Mouse (Mus musculus): ENCODE results near the gene Ubtf. TPM values are rescaled to one million over a fixed set of nuclear protein-coding genes. Genes with fewer than 3 reads are reported as not detected.

Ubtf gene
- total RNA-seq, 2 experiments from 2014 or later, result 56.0 to 64.8 TPM

DNA sequence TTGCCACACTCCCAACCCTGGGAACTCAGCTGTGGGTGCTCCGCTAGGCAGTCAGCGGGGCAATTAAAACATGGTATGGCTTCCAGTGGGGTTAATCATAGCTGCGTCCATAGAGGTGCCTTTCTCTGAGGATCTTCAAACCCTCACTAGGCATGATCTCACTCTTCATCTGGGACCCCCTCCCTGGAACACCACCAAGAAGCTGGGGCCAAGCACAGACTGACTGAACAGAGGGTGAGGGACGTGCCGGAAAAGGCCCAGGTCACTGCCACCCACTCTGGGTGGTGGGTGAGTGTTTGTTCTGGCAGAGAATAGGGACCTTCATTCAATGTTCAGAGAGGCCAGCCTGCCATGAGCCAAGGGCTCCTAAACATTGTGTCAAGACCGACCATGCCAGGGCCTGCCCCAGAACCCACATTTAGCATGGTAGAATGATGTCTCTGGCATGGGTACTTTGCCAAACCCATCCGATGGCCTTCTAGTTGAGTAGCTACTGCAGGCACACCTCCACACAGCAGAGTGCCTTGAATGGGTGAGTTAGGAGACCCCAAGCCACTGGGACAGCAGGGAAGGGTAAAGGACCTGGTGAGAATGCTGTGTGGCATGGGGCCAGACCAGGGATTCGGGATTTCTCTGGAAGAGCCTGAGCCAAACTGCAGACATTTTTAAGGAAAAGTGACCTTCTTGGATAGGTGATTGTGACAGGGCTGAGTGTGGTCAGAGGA, 52.7 kb downstream of the Ubtf start:
- DNase-seq, result no peak

DNA sequence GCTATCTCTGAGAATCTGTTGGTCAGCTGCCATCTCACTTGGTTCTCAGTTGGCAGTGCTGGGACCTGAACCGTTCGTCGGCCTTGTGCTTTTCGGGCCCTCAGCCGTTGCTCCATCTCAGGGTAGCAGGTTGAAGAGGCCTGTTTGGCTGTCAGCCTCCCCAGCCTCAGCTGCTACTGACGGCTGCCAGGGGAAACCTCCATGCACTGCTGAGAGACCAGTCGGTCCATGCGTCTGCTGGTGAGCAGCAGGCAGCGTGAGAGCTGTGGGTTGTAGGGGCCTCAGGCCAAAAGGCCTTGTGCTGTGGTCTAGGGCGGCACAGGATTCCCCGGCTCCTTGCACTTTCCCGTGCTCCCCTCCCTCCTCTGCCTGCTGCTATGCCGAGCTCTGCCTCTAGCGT, 53.7 kb downstream of the Ubtf start:
- no peak for DNase-seq

DNA sequence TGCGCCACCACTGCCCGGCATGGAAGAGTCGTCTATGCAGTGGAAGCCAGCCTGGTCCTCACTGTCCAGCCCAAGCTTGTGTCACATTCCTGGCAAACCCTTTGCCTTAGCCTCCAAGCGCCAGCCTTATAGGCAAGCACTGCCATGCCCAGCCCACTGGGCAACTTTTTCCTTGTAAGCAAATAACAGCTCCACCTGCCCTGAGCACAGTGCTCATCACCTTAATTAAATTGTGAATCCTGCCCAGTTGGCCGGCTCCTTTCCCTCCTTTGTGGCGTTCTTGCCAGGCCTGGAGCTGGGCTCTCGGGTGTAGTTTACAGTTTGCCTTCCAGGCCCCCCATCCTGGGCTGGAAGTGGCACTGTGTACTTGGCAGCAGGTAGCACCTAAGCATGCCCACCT, 56.3 kb downstream of the Ubtf start:
- DNase-seq, result no peak

DNA sequence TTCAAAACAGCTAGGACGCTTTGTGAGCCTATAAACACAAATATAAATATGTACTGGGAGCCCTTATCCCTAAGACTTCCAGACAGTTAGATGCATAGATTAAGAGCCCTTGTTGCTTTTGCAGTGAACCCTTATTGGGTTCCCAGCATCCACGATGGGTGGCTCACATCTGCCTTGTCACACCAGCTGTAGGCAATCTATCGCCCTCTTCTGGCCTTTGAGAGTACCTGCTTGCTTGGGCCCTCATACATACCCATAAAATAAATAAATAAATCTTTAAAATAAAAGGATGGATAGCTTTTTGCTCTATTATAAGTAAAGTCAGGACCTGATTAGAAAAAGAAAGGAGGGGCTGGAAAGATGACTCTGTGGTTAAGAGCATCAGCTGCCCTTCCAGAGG, 61.0 kb downstream of the Ubtf start:
- no peak for DNase-seq

DNA sequence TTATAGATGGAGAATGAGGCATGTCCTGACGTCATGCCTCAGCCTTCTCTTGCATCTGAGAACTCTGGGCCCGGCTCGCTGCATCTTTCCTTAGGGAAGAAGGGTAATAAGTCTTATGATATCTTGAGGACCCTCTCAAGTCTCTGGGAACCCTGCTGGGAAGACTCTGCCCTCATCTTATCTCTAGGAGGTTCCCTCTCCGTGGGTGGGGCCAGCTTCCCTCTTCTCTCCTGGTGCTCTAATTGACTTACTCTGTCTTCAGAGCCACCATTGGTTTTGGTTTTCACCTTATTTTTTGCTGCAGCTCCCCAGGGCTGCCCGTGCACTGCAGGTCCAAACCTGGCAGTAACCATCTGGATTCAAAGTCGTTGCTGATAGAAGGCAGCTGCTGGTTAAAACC, 61.4 kb downstream of the Ubtf start:
- DNase-seq, result no peak

DNA sequence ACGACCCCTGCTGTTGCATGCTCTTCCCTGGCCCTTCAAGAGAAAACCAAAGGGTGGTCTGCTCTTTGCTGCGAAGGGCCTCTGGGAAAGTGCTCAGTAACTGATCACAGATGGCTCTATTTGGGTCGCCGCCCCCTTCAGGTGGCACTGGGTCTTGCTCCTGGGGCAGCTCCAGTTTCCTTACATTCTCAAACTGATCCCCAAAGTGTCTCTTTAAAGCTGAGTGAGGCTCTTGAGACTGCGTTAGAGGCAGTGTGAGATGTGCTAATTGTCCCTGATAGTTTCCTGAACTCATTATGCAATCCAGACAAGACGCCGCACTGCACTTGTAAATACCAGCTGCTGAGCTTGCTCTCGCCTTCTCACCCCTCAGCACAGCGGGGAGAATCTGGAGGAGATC, 62.0 kb downstream of the Ubtf start:
- DNase-seq, result no peak

Other genes with a start within 250 kb of the Ubtf start
- gene Mpp2, start 231.2 kb downstream of the Ubtf start, total RNA-seq (2021), result 1 to 10 TPM; 1.1 to 1.5 TPM
- gene Ppy, start 218.4 kb downstream of the Ubtf start, total RNA-seq (2021), result not detected
- not detected for gene Pyy, start 211.9 kb downstream of the Ubtf start, total RNA-seq (2021)
- gene Nags, start 174.2 kb downstream of the Ubtf start, total RNA-seq (2021), result not detected
- gene Tmem101, start 163.3 kb downstream of the Ubtf start, total RNA-seq (2021), result 10 to 100 TPM; 13.7 to 15.9 TPM
- 10 to 100 TPM; 83.1 to 84.4 TPM for gene Lsm12, start 134.4 kb downstream of the Ubtf start, total RNA-seq (2021)
- 10 to 100 TPM; 32.2 to 34.6 TPM for gene G6pc3, start 130.1 kb downstream of the Ubtf start, total RNA-seq (2021)
- 10 to 100 TPM; 68.5 to 86.9 TPM for gene Hdac5, start 89.6 kb downstream of the Ubtf start, total RNA-seq (2021)
- 1 to 10 TPM in 1 of 2 experiments, under 1 TPM in 1; 0.99 to 1.2 TPM for gene BC030867, start 70.9 kb downstream of the Ubtf start, total RNA-seq (2021)
- 10 to 100 TPM; 48.7 to 54.4 TPM for gene Asb16, start 51.0 kb downstream of the Ubtf start, total RNA-seq (2021)
- 10 to 100 TPM; 15.7 to 18.9 TPM for gene Tmub2, start 34.8 kb downstream of the Ubtf start, total RNA-seq (2021)
- 10 to 100 TPM; 20.8 to 25.5 TPM for gene Atxn7l3, start 23.1 kb downstream of the Ubtf start, total RNA-seq (2021)
- 10 to 100 TPM in 1 of 2 experiments, 1 to 10 TPM in 1; 2.1 to 10.7 TPM for gene Slc4a1, start 46.5 kb upstream of the Ubtf start, total RNA-seq (2021)
- 1 to 10 TPM in 1 of 2 experiments, under 1 TPM in 1; 0.87 to 1.9 TPM for gene Rundc3a, start 73.7 kb upstream of the Ubtf start, total RNA-seq (2021)
- 10 to 100 TPM; 51.7 to 53.5 TPM for gene Slc25a39, start 88.2 kb upstream of the Ubtf start, total RNA-seq (2021)
- 10 to 100 TPM; 81.6 to 93.6 TPM for gene Grn, start 110.6 kb upstream of the Ubtf start, total RNA-seq (2021)
- gene Fam171a2, start 127.9 kb upstream of the Ubtf start, total RNA-seq (2021), result 10 to 100 TPM; 11.7 to 12.3 TPM
- gene Itga2b, start 150.4 kb upstream of the Ubtf start, total RNA-seq (2021), result 1 to 10 TPM; 1.9 to 3.7 TPM
- 10 to 100 TPM; 28.9 to 33.9 TPM for gene Gpatch8, start 236.7 kb upstream of the Ubtf start, total RNA-seq (2021)